Mouse (Mus musculus) testis, adult 2 months (tissue): ENCODE data around the gene Efemp2. TPM values are rescaled to one million over a fixed set of nuclear protein-coding genes. Genes with fewer than 3 reads are reported as not detected.

Source experiments
- H3K27ac ChIP-seq: fragments of 200-500 bp; 2 replicates; pipeline ENCODE4 v1.5.1; 2012; ENCODE audit warnings: low read depth, low read length; ENCODE audit not compliant: control insufficient read depth, insufficient read depth
- H3K27me3 ChIP-seq: fragments of 200-500 bp; 2 replicates; pipeline ENCODE4 v1.6.1; 2012; ENCODE audit warnings: mild to moderate bottlenecking, low read length, moderate library complexity; ENCODE audit not compliant: control insufficient read depth, insufficient read depth
- H3K36me3 ChIP-seq: fragments of 200-500 bp; 2 replicates; pipeline ENCODE4 v1.6.1; 2012; ENCODE audit warnings: mild to moderate bottlenecking, low read length; ENCODE audit not compliant: control insufficient read depth, insufficient read depth
- H3K4me1 ChIP-seq: fragments of 200-500 bp; 2 replicates; pipeline ENCODE4 v1.6.1; 2012; ENCODE audit warnings: low read length; ENCODE audit not compliant: control insufficient read depth, insufficient read depth
- H3K4me3 ChIP-seq: fragments of 200-500 bp; 2 replicates; pipeline ENCODE4 v1.5.1; 2012; ENCODE audit warnings: low read depth, mild to moderate bottlenecking, low read length, moderate library complexity, mixed read lengths; ENCODE audit not compliant: control insufficient read depth
- CTCF ChIP-seq: fragments of 200-500 bp; IDR thresholded peaks from 2 replicates; pipeline ENCODE4 v1.5.1; 2012; ENCODE audit warnings: low read depth, mild to moderate bottlenecking, inconsistent platforms, low read length, moderate library complexity; ENCODE audit not compliant: control insufficient read depth, insufficient read depth, insufficient replicate concordance
- POLR2A ChIP-seq: fragments of 200-500 bp; IDR thresholded peaks from 2 replicates; pipeline ENCODE4 v1.6.1; 2012; ENCODE audit warnings: low read depth, mild to moderate bottlenecking, inconsistent platforms, low read length, moderate library complexity; ENCODE audit not compliant: control insufficient read depth
- polyA plus RNA-seq: library from polyadenylated mRNA; depleted of rRNA; stranded (reverse); fragments of >200 nt; gene quantifications from 2 replicates; pipeline ENCODE4 v1.2.3, GENCODE M21; 2012

The Efemp2 gene
- polyA plus RNA-seq, 1 experiment, result 17.3 TPM

DNA sequence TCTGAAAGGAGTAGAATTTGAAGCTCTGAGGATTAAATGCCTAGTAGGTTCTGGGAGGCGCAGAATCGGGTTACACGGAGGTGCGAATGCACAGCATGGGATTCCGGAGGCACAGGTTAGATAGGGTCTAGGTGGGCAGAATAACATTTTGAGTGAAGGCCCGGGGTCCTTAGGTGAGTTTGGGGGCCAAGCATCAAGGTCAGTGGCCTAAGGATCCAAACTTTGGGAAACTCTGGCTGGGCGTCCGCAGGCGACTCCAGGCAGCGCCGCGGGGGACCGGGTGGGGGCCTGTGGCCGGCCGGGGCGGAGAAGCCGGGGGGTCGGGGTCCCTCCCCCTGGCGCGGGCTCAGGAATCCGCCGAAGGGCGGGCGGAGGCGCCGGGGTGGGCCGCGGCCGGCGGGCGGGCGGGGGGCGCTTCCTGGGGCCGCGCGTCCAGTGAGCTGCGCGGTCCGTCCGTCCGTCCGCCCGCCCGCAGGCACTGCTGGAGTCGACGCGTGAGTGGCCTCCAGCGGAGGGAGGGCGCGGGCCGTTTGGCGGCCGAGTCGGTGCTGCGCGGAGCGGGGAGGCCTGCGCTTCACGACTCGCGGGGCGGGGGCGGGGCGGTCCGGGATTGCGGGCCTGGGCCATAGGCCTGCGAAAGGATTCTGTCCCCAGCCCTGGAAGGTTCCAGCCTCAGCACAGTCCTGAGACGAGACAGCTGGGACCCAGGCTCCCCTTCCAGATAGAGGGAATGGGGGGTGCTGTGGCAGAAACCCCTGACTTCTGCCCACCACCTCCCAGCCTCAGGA is 721 bp downstream of the Efemp2 start:
- Histone ChIP-seq H3K27ac (peak overlapping the region; percentile 72), H3K27me3 (no peaks in the 10 kb centered on the region), H3K4me1 (peaks cover 23% of the 10 kb centered on the region), H3K4me3 (peak overlapping the region; percentile 75), H3K36me3 (no peaks in the 10 kb centered on the region)
- TF ChIP-seq CTCF, result no peak
- TF ChIP-seq POLR2A, result no peak

DNA sequence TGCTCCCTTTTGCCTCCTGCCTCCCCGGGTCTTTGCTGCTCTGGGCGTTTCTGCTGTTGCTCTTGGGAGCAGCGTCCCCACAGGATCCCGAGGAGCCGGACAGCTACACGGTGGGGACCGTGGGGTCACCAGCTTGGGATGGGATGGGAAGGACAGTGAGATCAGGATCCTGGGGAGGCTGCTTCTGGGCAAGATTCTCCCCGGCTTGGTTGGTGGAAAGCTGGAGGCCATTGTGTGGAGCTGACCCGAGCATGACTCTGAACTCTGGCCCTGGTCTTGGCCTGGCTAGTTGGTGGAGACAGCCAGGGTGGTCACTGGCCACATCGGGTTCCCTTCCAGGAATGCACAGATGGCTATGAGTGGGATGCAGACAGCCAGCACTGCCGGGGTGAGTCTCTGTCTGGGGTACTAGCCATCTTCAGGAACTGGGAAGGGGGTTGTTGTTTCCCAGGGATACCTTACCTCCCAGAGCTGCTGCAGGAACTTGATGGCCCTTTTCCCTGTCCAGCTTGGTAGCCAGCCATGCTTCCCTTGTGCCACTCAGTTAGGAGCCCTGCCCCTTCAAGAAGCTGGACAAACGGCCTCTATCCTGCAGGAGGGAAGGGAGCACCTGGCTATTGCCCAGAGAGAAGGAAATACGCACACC is 1.4 kb downstream of the Efemp2 start:
- H3K4me1 ChIP-seq, result peaks cover 23% of the 10 kb centered on the region
- TF ChIP-seq CTCF, result no peak
- TF ChIP-seq POLR2A, result no peak
- H3K36me3 ChIP-seq, result no peaks in the 10 kb centered on the region
- peak overlapping the region; percentile 73 for H3K4me3 ChIP-seq
- H3K27ac ChIP-seq, result peak overlapping the region; percentile 72
- H3K27me3 ChIP-seq, result no peaks in the 10 kb centered on the region

DNA sequence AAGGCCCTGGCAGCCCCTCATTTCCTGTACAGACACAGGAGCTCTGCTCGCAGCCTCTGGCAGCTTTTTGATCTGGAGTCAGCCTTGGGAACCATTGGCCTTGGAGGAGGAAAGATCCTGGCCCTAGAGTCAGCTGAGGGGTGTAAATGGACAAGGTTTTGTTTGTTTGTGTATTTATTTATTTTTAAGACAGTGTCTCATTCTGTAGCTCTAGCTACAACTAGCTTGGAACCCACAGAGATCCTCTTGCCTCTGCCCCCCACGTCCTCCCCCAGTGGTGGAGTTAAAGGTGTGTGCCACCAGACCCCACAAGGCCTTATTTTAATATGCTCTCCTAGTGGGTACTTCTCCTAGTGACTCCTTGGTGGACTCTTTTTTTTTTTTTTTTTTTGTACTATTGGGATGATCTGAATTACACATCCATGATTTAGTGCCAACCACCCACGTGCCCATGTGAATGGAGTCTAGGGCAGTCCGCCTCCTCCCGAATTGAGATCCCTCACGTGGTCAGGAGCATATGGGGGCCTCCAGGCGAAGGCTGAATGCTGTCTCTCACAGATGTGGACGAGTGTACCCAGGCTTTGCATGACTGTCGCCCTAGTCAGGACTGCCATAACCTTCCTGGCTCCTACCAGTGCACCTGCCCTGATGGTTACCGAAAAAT is 3.4 kb downstream of the Efemp2 start:
- TF ChIP-seq CTCF (no peak), POLR2A (no peak)
- H3K27ac ChIP-seq, result no peak overlapping the region
- no peak overlapping the region for H3K4me3 ChIP-seq
- peaks cover 23% of the 10 kb centered on the region for H3K4me1 ChIP-seq
- H3K27me3 ChIP-seq, result no peaks in the 10 kb centered on the region
- H3K36me3 ChIP-seq, result no peaks in the 10 kb centered on the region

DNA sequence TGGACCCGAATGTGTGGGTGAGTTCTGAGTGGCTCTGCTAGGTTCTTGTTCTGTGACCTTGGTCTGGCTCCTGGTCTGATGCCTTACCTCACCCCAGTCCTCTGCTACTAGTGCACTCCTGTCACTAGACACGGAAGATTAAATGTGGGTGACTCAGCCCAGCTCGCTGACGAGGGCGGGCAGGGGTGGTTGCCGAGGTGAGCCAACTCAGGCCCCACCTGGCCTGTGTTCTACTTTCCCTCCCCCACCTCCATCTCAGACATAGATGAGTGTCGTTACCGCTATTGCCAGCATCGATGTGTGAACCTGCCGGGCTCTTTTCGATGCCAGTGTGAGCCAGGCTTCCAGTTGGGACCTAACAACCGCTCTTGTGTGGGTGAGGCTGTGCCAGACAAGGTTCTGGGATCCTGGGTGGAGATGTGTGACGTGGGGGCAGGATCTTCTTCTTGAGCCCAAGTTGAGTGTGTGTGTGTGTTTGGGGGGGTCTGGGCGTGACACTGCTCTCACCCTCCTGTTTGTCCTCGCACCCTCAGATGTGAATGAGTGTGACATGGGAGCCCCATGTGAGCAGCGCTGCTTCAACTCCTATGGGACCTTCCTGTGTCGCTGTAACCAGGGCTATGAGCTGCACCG is 4.0 kb downstream of the Efemp2 start:
- H3K4me3 ChIP-seq, result no peak overlapping the region
- H3K27me3 ChIP-seq, result no peaks in the 10 kb centered on the region
- H3K36me3 ChIP-seq, result no peaks in the 10 kb centered on the region
- peaks cover 23% of the 10 kb centered on the region for H3K4me1 ChIP-seq
- no peak overlapping the region for H3K27ac ChIP-seq
- TF ChIP-seq CTCF (no peak), POLR2A (no peak)

DNA sequence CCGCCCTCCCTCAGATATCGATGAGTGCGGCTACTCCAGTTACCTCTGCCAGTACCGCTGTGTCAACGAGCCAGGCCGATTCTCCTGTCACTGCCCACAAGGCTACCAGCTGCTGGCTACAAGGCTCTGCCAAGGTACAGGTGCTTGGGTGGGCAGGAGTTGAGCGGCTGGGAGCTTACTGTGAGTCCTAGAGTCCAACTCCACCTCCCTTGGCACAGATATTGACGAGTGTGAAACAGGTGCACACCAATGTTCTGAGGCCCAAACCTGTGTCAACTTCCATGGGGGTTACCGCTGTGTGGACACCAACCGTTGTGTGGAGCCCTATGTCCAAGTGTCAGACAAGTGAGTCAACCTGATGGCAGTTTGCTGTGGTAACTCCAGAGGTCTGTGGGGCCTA is 6.3 kb downstream of the Efemp2 start:
- Histone ChIP-seq H3K4me3 (no peak overlapping the region), H3K4me1 (peaks cover 10% of the 10 kb centered on the region), H3K27ac (no peak overlapping the region), H3K36me3 (no peaks in the 10 kb centered on the region), H3K27me3 (no peaks in the 10 kb centered on the region)
- TF ChIP-seq CTCF (no peak), POLR2A (0 out of 2 replicates have a peak, but pooled peaks have one; percentile 15)

DNA sequence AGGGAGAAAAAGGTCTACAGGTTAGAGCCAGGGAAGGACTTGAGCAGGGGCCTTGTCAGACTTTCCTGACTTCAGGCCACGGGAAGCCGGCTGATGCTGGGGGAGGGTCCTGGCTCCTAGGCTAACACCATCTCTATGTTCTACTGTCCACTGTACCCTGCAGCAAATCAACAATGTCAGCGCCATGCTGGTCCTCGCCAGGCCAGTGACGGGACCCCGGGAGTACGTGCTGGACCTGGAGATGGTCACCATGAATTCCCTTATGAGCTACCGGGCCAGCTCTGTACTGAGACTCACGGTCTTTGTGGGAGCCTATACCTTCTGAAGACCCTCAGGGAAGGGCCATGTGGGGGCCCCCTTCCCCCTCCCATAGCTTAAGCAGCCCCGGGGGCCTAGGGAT is 7.6 kb downstream of the Efemp2 start:
- TF ChIP-seq POLR2A, result no peak
- TF ChIP-seq CTCF, result no peak
- Histone ChIP-seq H3K4me1 (no peaks in the 10 kb centered on the region), H3K4me3 (no peak overlapping the region), H3K27me3 (no peaks in the 10 kb centered on the region), H3K36me3 (no peaks in the 10 kb centered on the region; the same call in 1 of the 2 replicates), H3K27ac (no peak overlapping the region)
